Mouse (Mus musculus): ENCODE data around the gene Ptk6. TPM values are rescaled to one million over a fixed set of nuclear protein-coding genes. Genes with fewer than 3 reads are reported as not detected.
"Not testable (repeated sequence)": the region's sequence is repeated elsewhere in the genome, so short reads cannot be mapped to it uniquely, and the experiment has no call there.

Gene Ptk6
- total RNA-seq, 2 experiments from 2014 or later: not detected

GRCm38 (mm10) chr2:181219538-181220216 lies 17.1 kb upstream of the Ptk6 start, which contains the start of gene Fndc11:
TSS of gene Fndc11 (plus strand) at chr2:181220013.
- DNase-seq: peak; percentile 69
- intact Hi-C loops (cut with DNase I): no loop called here

- no peak for DNase-seq
- intact Hi-C loops (cut with DNase I): no loop called here
These were observed 16.4 kb upstream of the Ptk6 start for GRCm38 (mm10) chr2:181218881-181219485.

GRCm38 (mm10) chr2:181216037-181216436 lies 13.4 kb upstream of the Ptk6 start:
- intact Hi-C loops (cut with DNase I): no loop called here
- DNase-seq: no peak

GRCm38 (mm10) chr2:181213021-181213445 lies 10.4 kb upstream of the Ptk6 start, which contains the start of gene Srms:
TSS of gene Srms (minus strand) at chr2:181213185.
- intact Hi-C loops (cut with DNase I): no loop called here
- DNase-seq: no peak

- no peak for DNase-seq
These were observed 9.9 kb upstream of the Ptk6 start for GRCm38 (mm10) chr2:181212389-181213020.

GRCm38 (mm10) chr2:181206118-181206517 lies 3.5 kb upstream of the Ptk6 start:
- no peak for DNase-seq
- intact Hi-C loops (cut with DNase I): no loop called here

More at GRCm38 (mm10) chr2:181212389-181213020, 9.9 kb upstream of the Ptk6 start:
- intact Hi-C loops (cut with DNase I): no loop called here

GRCm38 (mm10) chr2:181205678-181206077 lies 3.1 kb upstream of the Ptk6 start:
- intact Hi-C loops (cut with DNase I): no loop called here
- DNase-seq: no peak

GRCm38 (mm10) chr2:181202886-181203285 lies 297 bp upstream of the Ptk6 start:
- intact Hi-C loops (cut with DNase I): no loop called here
- no peak for DNase-seq

- intact Hi-C loops (cut with DNase I): no loop called here
- DNase-seq: no peak
These were observed 983 bp downstream of the Ptk6 start for GRCm38 (mm10) chr2:181201606-181202005.

GRCm38 (mm10) chr2:181196628-181197300 lies 5.8 kb downstream of the Ptk6 start:
- no peak for DNase-seq
- intact Hi-C loops (cut with DNase I): no loop called here

GRCm38 (mm10) chr2:181193044-181193443 lies 9.5 kb downstream of the Ptk6 start:
- intact Hi-C loops (cut with DNase I): no loop called here
- no peak for DNase-seq

- DNase-seq: no peak
- intact Hi-C loops (cut with DNase I): no loop called here
These were observed 10.7 kb downstream of the Ptk6 start for GRCm38 (mm10) chr2:181191936-181192335.

GRCm38 (mm10) chr2:181191385-181191784 lies 11.2 kb downstream of the Ptk6 start:
- intact Hi-C loops (cut with DNase I); DNase-seq: not testable (repeated sequence)

- intact Hi-C loops (cut with DNase I): loop anchor here (5.0 kb wide), 1 partner anchor 148 kb away; no protein-coding TSS in a partner anchor
- DNase-seq: no peak
These were observed 13.3 kb downstream of the Ptk6 start for GRCm38 (mm10) chr2:181189321-181189720.

GRCm38 (mm10) chr2:181188681-181189080 lies 13.9 kb downstream of the Ptk6 start:
- intact Hi-C loops (cut with DNase I): loop anchor here (5.0 kb wide), 1 partner anchor 149 kb away; no protein-coding TSS in a partner anchor
- no peak for DNase-seq

- intact Hi-C loops (cut with DNase I): loop anchor here (5.0 kb wide), 1 partner anchor 150 kb away; no protein-coding TSS in a partner anchor
- peak; percentile 82 for DNase-seq
These were observed 15.2 kb downstream of the Ptk6 start, which contains the start of gene Ppdpf for GRCm38 (mm10) chr2:181187121-181188000. TSS of gene Ppdpf (plus strand) at chr2:181187247.

- DNase-seq: peak; percentile 88
These were observed 16.0 kb downstream of the Ptk6 start for GRCm38 (mm10) chr2:181186635-181187034.

GRCm38 (mm10) chr2:181180898-181181297 lies 21.7 kb downstream of the Ptk6 start:
- DNase-seq: no peak
- intact Hi-C loops (cut with DNase I): no loop called here

More at GRCm38 (mm10) chr2:181186635-181187034, 16.0 kb downstream of the Ptk6 start:
- intact Hi-C loops (cut with DNase I): loop anchor here (5.0 kb wide), 1 partner anchor 151 kb away; no protein-coding TSS in a partner anchor

GRCm38 (mm10) chr2:181178471-181178870 lies 24.1 kb downstream of the Ptk6 start:
- intact Hi-C loops (cut with DNase I): no loop called here
- DNase-seq: no peak

- intact Hi-C loops (cut with DNase I): no loop called here
- DNase-seq: no peak
These were observed 24.6 kb downstream of the Ptk6 start for GRCm38 (mm10) chr2:181178015-181178414.
